Mouse (Mus musculus): Measurements from ENCODE around the gene Gm17482. TPM values are rescaled to one million over a fixed set of nuclear protein-coding genes. Genes with fewer than 3 reads are reported as not detected.
A peak's percentile ranks its signal among the peaks of the same experiment; 100 is the strongest.

Gm17482 gene
- polyA plus RNA-seq, 1 experiment from 2014 or later: not detected

- H3K9me3 ChIP-seq: no peaks in the 10 kb centered on the region
- ATAC-seq (ENCODE audit: low FRiP score, low read depth): no peak
- 88% methylated on average over 3 of the region's 3 CpGs for WGBS
- no peak overlapping the region for H3K4me2 ChIP-seq (replicated peaks)
- no peak overlapping the region for H3K4me3 ChIP-seq
- peaks cover 11% of the 10 kb centered on the region for H3K4me1 ChIP-seq
- H3K27ac ChIP-seq: no peak overlapping the region
- H3K36me3 ChIP-seq: no peaks in the 10 kb centered on the region
- H3K9ac ChIP-seq: no peak overlapping the region
- H3K27me3 ChIP-seq (replicated peaks): no peaks in the 10 kb centered on the region
These were observed 28.0 kb downstream of the Gm17482 start for GRCm38 (mm10) chr6:115255171-115255570.

GRCm38 (mm10) chr6:115260507-115260906 lies 33.4 kb downstream of the Gm17482 start:
- 82% methylated on average over 3 of the region's 3 CpGs for WGBS
- H3K27ac ChIP-seq: no peak overlapping the region
- no peak overlapping the region for H3K4me3 ChIP-seq
- H3K9ac ChIP-seq: no peak overlapping the region
- no peaks in the 10 kb centered on the region for H3K4me1 ChIP-seq
- H3K4me2 ChIP-seq (replicated peaks): no peak overlapping the region
- no peaks in the 10 kb centered on the region for H3K9me3 ChIP-seq
- no peak for ATAC-seq (ENCODE audit: low FRiP score, low read depth)
- H3K36me3 ChIP-seq: no peaks in the 10 kb centered on the region
- H3K27me3 ChIP-seq (replicated peaks): no peaks in the 10 kb centered on the region

GRCm38 (mm10) chr6:115266791-115267190 lies 39.6 kb downstream of the Gm17482 start:
- 88% methylated on average over 5 of the region's 5 CpGs for WGBS
- H3K36me3 ChIP-seq: no peaks in the 10 kb centered on the region
- H3K4me2 ChIP-seq (replicated peaks): no peak overlapping the region
- no peak overlapping the region for H3K4me3 ChIP-seq
- no peak for ATAC-seq (ENCODE audit: low FRiP score, low read depth)
- H3K9ac ChIP-seq: no peak overlapping the region
- H3K27ac ChIP-seq: no peak overlapping the region
- peaks cover 1% of the 10 kb centered on the region; the same call in 1 of the 2 replicates for H3K4me1 ChIP-seq
- no peaks in the 10 kb centered on the region for H3K27me3 ChIP-seq (replicated peaks)
- H3K9me3 ChIP-seq: no peaks in the 10 kb centered on the region

GRCm38 (mm10) chr6:115267916-115268315 lies 40.8 kb downstream of the Gm17482 start:
- H3K9me3 ChIP-seq: no peaks in the 10 kb centered on the region
- no peak overlapping the region for H3K27ac ChIP-seq
- peak; percentile 72; the same call in 1 of the 2 replicates for ATAC-seq (ENCODE audit: low FRiP score, low read depth)
- H3K4me1 ChIP-seq: peaks cover 5% of the 10 kb centered on the region; the same call in 1 of the 2 replicates
- no peak overlapping the region for H3K4me3 ChIP-seq
- no peak overlapping the region for H3K9ac ChIP-seq
- H3K27me3 ChIP-seq (replicated peaks): no peaks in the 10 kb centered on the region
- H3K36me3 ChIP-seq: no peaks in the 10 kb centered on the region
- H3K4me2 ChIP-seq (replicated peaks): no peak overlapping the region
- WGBS: 57% methylated on average over 2 of the region's 2 CpGs

GRCm38 (mm10) chr6:115268551-115269385 lies 41.6 kb downstream of the Gm17482 start:
- no peaks in the 10 kb centered on the region for H3K36me3 ChIP-seq
- no peak overlapping the region for H3K9ac ChIP-seq
- no peak overlapping the region for H3K4me3 ChIP-seq
- WGBS: 89% methylated on average over 10 of the region's 10 CpGs
- H3K4me2 ChIP-seq (replicated peaks): no peak overlapping the region
- H3K4me1 ChIP-seq: peaks cover 5% of the 10 kb centered on the region; the same call in 1 of the 2 replicates
- H3K9me3 ChIP-seq: no peaks in the 10 kb centered on the region
- no peak overlapping the region for H3K27ac ChIP-seq
- ATAC-seq (ENCODE audit: low FRiP score, low read depth): no peak
- no peaks in the 10 kb centered on the region for H3K27me3 ChIP-seq (replicated peaks)

- H3K4me1 ChIP-seq: peaks cover 5% of the 10 kb centered on the region; the same call in 1 of the 2 replicates
- H3K27me3 ChIP-seq (replicated peaks): no peaks in the 10 kb centered on the region
- no peak overlapping the region for H3K4me3 ChIP-seq
- WGBS: 78% methylated on average over 5 of the region's 5 CpGs
- no peak for ATAC-seq (ENCODE audit: low FRiP score, low read depth)
- no peaks in the 10 kb centered on the region for H3K36me3 ChIP-seq
- no peak overlapping the region for H3K9ac ChIP-seq
- H3K27ac ChIP-seq: no peak overlapping the region
- no peak overlapping the region for H3K4me2 ChIP-seq (replicated peaks)
- H3K9me3 ChIP-seq: no peaks in the 10 kb centered on the region
These were observed 42.4 kb downstream of the Gm17482 start for GRCm38 (mm10) chr6:115269561-115269960.

GRCm38 (mm10) chr6:115270085-115270484 lies 42.9 kb downstream of the Gm17482 start:
- Histone ChIP-seq H3K9ac (no peak overlapping the region), H3K36me3 (no peaks in the 10 kb centered on the region), H3K9me3 (no peaks in the 10 kb centered on the region), H3K27ac (no peak overlapping the region), H3K4me2 (replicated peaks) (no peak overlapping the region), H3K4me3 (no peak overlapping the region), H3K4me1 (peaks cover 5% of the 10 kb centered on the region; the same call in 1 of the 2 replicates), H3K27me3 (replicated peaks) (no peaks in the 10 kb centered on the region)
- WGBS: 72% methylated on average over 2 of the region's 2 CpGs
- no peak for ATAC-seq (ENCODE audit: low FRiP score, low read depth)

- Histone ChIP-seq H3K27me3 (replicated peaks) (no peaks in the 10 kb centered on the region), H3K9me3 (no peaks in the 10 kb centered on the region), H3K4me2 (replicated peaks) (no peak overlapping the region), H3K36me3 (no peaks in the 10 kb centered on the region), H3K4me1 (peaks cover 5% of the 10 kb centered on the region; the same call in 1 of the 2 replicates), H3K27ac (no peak overlapping the region), H3K4me3 (no peak overlapping the region), H3K9ac (no peak overlapping the region)
- WGBS: 75% methylated on average over 3 of the region's 3 CpGs
- no peak for ATAC-seq (ENCODE audit: low FRiP score, low read depth)
These were observed 44.2 kb downstream of the Gm17482 start for GRCm38 (mm10) chr6:115271326-115271725.

- no peak overlapping the region for H3K27ac ChIP-seq
- no peak for ATAC-seq (ENCODE audit: low FRiP score, low read depth)
- H3K27me3 ChIP-seq (replicated peaks): no peaks in the 10 kb centered on the region
- H3K9ac ChIP-seq: no peak overlapping the region
- WGBS: 30% methylated on average over 4 of the region's 4 CpGs
- no peak overlapping the region for H3K4me2 ChIP-seq (replicated peaks)
- H3K36me3 ChIP-seq: no peaks in the 10 kb centered on the region
- H3K4me1 ChIP-seq: peaks cover 5% of the 10 kb centered on the region; the same call in 1 of the 2 replicates
- no peak overlapping the region for H3K4me3 ChIP-seq
- H3K9me3 ChIP-seq: no peaks in the 10 kb centered on the region
These were observed 44.7 kb downstream of the Gm17482 start for GRCm38 (mm10) chr6:115271866-115272271.

- Histone ChIP-seq H3K4me2 (replicated peaks) (no peak overlapping the region), H3K9me3 (no peaks in the 10 kb centered on the region)
- WGBS: 86% methylated on average over 10 of the region's 10 CpGs
These were observed 46.2 kb downstream of the Gm17482 start for GRCm38 (mm10) chr6:115273346-115273745.

GRCm38 (mm10) chr6:115274705-115275104 lies 47.6 kb downstream of the Gm17482 start:
- Histone ChIP-seq H3K27me3 (replicated peaks) (no peaks in the 10 kb centered on the region), H3K27ac (no peak overlapping the region), H3K4me1 (peaks cover 5% of the 10 kb centered on the region; the same call in 1 of the 2 replicates), H3K36me3 (no peaks in the 10 kb centered on the region), H3K4me2 (replicated peaks) (no peak overlapping the region), H3K9me3 (no peaks in the 10 kb centered on the region), H3K9ac (no peak overlapping the region), H3K4me3 (no peak overlapping the region)
- ATAC-seq (ENCODE audit: low FRiP score, low read depth): no peak
- 65% methylated on average over 9 of the region's 9 CpGs for WGBS

More at GRCm38 (mm10) chr6:115273346-115273745, 46.2 kb downstream of the Gm17482 start:
- Histone ChIP-seq H3K27me3 (replicated peaks) (no peaks in the 10 kb centered on the region), H3K9ac (no peak overlapping the region), H3K4me1 (peaks cover 5% of the 10 kb centered on the region; the same call in 1 of the 2 replicates), H3K36me3 (no peaks in the 10 kb centered on the region), H3K4me3 (no peak overlapping the region), H3K27ac (no peak overlapping the region)
- ATAC-seq (ENCODE audit: low FRiP score, low read depth): no peak

- no peak for ATAC-seq (ENCODE audit: low FRiP score, low read depth)
- peaks cover 5% of the 10 kb centered on the region; the same call in 1 of the 2 replicates for H3K4me1 ChIP-seq
These were observed 48.1 kb downstream of the Gm17482 start for GRCm38 (mm10) chr6:115275116-115275815.

More at GRCm38 (mm10) chr6:115275116-115275815, 48.1 kb downstream of the Gm17482 start:
- Histone ChIP-seq H3K4me2 (replicated peaks) (no peak overlapping the region), H3K9me3 (no peaks in the 10 kb centered on the region), H3K27me3 (replicated peaks) (no peaks in the 10 kb centered on the region), H3K4me3 (no peak overlapping the region), H3K9ac (no peak overlapping the region), H3K27ac (no peak overlapping the region), H3K36me3 (no peaks in the 10 kb centered on the region)
- 86% methylated on average over 10 of the region's 10 CpGs for WGBS
